Mouse (Mus musculus) CD8-positive naive resting alpha-beta T cell, adult 2 months (primary cell): ENCODE measurements around the gene Cxadr.

Experiments
- DNase-seq, 2 experiments: peaks; one replicate each; pipeline ENCODE4 v3.0.0; 2022; ENCODE audit warnings: low read depth in 2 of 2, low spot score in 2 of 2

The Cxadr gene

DNA sequence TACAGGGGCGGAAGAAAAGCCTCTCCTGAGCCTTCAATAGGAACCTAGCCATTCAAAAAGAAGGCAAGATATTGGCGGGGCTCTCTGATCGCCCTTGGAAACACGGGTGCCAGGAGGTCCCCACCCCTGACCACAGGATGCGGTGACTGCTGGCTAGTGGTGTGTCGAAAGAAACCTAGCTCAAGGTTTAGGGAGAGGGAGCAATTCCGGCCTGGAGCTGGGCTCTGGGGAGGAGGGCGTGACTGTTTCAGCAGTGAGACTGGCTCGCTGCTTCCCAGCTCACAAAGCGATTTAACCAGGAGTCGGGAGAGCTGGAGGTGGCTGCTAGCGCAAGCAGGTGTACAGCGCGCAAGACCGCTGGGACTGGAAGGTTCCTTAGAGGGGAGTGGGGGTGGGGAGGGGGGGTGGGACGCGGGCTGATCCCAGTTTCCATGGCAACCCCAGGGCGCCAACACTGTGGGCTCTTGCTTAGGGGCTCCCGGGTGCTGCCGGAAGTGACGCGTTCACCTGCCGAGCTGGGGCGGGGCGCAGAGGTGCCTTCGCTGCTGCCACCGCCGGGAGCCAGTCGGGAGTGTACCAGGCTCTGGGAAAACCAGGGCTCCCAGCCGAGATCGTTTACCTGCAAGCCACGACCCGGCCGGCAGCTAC, at the start of gene Cxadr:
Gene Cxadr (plus strand): TSS at position 307 of the 648 bp plus-strand sequence.
- peak; percentile 14 to 46 for DNase-seq

DNA sequence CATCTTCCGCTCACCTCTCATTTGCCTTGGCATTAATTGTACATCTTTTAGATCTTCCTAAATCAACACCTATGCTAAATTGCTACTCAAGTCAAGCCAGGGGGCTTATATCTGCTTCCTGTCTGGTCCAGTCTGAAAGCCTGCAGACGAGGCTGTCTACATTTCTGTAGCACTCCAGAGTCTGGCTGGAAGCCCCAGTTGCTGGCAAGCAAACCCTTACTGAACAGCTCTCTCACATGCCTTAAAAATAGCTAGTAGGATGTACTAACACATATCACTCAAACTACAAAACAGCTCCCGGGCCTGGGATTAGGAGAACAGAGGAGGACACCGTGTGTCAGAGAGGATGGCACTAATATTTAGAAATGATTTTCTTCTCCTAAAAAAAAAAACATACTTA, 42.3 kb upstream of the Cxadr start:
- DNase-seq = no peak

DNA sequence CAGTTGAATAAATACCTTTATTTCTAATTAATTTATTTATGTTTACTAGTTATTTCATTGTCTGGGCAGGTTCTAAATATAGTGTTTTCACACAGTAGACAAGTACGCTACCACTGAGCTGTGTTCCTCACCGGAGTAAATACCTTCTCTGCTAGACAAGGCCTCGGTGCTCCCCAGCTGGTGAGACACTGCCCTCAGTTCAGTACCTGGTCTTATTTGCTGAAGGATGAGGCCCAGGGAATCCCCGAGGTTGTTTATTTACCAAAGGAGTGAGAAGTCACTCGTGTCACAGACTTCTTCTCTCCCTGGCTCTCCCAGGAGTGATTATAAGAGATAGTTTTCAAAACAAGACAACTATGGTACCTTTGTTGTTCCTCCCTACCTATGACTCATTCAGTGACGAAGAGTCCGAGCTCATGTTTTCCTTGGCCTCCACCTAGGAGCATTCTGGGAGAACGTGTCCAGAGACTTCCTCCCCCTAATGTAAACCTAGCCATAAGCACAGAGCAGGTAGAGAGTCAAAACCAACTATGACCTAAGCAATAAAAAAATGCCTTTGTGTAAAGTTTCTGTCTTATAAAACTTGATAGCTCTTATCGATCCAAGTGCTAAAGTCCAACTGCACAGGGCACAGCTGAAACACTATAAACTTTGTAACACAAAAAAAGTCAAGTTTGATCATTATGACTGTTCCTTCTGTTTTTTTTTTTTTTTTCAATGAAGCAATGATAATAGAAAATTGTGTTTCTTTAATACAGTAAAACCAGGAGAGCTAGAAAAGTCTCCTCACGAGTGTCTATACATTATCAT, 41.0 kb upstream of the Cxadr start:
- no peak for DNase-seq

DNA sequence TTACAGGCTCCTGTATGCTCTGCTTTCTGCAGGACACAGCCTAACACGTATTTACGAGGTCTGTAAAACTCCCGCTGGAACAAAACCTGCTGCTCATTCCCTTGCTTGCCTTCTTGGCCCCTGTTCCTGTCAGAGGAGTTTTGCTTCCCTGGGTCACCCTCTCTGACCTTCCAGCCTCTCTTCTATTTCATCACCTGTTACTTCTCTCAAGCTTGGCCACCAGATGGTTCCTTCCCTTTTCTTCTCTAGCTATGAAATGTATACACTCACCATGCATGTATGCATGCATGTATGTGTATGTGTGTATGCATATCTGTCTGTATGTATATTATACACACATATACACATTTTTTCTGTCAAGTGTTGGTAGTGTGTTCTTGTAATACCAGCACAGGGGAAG, 39.8 kb upstream of the Cxadr start:
- DNase-seq = no peak

DNA sequence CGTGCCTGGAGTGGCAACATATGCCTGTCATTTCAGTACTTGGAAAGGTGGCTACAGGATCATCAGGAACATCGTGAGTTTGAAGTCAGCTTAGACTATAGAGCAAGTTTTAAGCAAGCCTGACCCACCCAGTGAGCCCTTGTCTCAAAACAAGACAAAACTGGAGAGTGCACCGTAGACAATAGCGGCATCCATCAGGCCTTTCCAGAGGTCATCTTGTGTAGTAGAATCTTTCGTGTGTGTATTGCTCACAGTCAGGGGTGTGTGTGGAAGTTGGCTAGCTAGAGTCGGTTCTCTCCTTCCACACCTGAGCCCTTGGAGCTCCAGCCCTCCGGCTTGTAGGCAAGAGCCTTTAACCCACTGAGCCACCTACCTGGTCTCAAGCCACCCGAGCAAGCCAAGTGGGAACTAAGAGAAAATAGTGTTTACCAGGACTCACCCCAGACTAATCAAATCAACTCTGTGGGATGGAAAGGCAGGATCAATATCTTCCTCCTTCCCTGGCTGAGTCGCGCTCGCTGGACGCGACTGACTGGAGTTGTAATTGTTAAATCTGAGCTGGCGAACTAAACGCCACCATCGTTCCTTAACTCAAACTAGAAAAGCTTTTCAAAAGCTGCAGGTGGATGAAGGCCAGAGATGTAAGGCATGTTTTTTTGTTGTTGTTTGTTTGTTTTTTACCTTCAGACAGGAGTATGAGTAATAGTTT, 36.7 kb upstream of the Cxadr start:
- no peak for DNase-seq

DNA sequence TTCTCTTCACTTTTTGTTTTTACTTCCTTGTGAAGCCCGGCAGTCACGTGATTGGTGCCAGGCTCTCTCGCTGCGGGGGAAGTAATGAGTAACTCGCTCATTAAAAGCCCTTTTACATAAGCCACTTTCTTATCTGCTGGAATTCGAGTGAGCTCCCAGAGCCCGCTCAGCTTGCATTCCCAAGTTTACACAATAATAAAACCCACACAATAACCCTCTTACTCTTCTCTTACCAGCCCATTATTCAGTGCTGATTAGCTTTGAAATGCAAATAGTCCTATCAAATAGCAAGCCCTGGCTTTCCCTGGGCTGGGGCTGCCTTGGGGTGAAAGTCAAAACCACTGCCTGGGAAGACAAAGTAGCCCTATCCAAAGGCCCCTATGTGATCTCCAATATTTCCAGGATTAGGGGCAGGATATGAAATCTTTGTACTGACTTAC, 36.1 kb upstream of the Cxadr start:
- DNase-seq = peak in 1 of 2 experiments; percentile 23

DNA sequence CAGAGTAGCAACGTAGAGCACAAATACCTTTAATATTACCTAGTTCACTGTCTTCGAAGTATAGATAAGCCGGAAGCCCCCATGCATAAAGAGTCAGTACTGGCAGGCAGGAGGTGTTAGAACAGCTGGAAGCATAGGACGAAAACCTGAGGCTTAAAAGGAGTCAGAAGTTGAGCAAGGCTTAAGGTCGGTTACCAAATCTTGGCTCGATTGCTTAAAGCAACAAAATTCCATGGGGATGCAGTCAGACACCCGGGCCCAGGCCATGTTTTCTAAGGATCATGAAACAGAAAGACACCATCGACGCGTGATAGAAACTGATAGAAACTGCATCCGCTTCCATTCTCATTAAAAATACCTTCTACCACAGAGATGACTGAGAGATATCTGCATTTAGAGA, 35.5 kb upstream of the Cxadr start:
- DNase-seq = no peak

DNA sequence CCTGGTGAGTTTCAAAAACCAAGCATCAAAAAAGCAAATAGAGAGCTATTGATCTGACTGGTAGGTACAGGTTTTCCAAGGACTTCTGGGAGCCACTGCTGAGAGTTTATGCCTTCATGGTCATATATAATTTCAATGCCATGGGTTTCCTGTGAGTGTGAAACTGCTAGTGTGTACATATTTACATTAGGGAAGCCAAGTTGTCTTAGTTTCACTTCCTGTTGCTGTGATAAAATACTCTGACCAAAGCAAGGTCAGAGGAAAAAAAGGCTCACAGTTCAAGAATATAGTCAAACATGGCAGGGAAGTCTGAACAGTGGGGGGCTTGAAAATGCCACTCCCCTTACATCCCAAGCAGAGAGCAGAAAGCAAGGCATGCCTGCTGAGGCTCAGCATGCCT, 33.8 kb upstream of the Cxadr start:
- DNase-seq = no peak

DNA sequence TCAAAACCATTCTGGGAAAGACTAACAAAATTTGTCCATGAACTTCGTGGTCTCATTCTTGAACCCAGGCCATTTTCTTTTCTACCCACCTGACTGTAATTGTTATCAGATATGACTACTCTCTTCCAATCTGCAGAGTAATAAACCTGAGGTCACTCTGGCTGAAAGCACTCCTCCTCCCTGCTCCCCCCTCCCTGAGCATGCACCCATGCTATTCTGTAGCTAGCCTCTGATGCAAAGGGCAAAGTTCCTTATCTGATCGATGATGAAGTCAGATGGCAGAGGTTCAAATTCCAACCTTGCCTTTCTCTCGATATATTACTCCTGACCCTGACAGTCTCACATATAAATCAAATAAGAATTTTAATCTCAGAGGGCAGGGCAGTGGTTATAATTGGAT, 33.1 kb upstream of the Cxadr start:
- DNase-seq = no peak

DNA sequence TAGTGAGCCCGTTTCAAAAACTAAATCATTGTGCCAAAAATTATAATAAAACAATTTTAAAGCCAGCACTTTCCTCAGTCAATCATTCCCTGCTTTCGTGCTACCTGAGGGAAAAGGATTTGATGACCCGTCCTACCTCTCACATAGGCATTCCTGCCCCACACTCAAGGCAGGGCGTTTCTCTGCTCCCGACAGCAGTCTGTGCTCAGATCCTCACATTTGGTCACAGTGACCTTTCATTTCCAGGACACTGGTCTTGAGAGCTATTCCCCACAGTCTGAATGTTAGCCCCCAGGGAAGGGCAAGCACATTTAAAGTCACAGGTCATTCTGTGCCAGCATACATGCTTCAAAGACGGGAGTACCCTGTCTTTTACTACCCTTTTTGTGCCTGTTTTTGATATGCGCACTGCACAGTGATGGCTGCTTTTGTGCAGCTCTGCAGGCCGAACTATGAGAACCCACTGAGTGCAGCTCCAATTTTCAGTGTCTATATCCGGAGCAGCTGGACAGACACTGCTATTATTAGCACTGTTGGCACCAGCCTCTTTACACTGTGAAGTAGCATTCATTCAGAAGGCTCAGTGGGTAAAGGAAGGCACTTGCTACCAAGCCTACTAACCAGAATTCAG, 26.3 kb upstream of the Cxadr start:
- DNase-seq = no peak

DNA sequence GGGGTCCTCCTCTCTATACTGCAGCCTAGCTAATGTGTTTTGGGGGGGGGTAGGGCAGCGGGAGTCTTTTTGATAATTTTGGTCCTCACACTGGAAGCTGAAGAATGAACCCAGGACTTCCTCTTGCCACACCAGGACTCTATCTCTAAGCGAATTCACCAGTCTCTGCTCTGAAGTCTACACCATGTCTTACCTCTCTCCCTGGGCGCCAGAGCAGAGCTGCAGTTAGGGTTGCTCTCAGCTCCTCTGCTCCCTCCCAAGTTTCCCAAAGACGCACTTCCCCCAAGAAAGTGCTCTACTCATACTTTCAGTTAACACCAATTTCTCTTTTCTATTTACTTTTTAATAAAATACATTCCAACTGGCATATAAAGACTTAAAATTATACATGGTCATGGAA, 23.7 kb upstream of the Cxadr start:
- DNase-seq = no peak

DNA sequence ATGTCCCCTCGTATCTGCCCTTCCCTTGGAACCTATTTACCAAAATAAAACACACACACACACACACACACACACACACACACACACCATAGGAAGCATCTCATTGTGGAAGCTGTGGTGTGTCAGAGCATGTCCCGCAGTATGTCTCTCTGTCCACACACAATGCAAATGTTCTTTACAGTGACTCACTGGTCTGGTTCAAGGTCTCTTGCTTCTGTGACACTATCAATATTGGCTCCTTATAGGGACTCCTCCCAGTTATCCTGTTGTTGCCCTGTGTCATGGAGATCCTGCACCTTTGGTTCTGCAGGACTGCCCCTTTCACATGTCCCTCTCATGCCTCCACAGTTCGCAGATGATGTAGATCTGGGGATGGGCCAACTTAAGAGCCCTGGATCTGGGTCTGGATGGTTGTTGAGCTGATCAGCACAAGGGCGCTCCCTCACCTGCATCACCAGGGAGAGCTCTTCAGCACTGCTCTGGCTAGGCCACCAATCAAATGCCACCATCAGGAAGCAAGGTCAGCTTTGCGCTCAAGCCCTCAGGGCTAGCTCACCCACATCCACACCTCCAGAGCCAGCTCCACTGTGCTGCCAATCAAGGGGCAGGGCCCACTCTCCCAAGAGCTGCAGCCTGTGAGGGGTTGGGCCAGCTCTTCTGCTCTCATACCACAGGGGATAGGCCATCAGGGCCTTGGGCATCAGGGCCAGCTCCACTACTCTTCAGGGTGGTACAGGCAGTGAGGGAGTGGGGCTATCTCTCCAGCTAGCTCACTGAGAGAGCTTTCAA, 21.0 kb upstream of the Cxadr start:
- DNase-seq = no peak

DNA sequence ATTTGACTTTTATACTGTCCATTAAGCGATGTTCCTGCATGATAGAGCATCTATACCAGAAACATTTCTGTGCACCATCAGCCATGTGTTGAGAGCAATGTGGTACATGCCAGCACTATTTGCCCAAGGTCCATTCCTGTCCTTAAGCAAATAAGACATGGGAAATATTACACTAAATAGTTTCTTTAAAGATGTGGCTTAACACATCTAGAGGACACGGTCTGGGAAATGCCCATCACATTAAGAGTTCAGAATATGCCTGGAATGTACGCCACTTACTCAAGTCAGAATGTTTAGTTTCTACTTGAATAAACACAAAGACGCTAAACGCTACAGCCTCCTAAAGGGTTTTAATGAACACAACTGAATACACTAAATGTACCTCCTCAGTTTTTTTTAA, 18.1 kb upstream of the Cxadr start:
- DNase-seq = no peak

DNA sequence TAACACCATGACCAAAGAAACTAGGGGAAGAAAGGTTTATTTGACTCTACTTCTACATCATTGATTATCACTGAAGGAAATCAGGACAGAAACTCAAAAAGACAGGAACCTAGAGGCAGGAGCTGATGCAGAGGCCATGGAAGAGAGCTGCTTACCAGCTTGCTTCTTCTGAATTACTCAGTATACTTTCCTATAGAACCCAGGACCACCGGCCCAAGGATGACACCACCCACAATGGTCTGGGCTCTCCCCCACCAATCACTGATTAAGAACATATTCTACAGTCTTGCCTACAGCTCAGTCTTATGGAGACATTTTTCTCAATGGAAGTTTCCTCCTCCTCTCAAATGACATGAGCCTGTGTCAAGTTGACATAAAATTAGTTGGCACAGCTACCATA, 7.2 kb upstream of the Cxadr start:
- no peak for DNase-seq

DNA sequence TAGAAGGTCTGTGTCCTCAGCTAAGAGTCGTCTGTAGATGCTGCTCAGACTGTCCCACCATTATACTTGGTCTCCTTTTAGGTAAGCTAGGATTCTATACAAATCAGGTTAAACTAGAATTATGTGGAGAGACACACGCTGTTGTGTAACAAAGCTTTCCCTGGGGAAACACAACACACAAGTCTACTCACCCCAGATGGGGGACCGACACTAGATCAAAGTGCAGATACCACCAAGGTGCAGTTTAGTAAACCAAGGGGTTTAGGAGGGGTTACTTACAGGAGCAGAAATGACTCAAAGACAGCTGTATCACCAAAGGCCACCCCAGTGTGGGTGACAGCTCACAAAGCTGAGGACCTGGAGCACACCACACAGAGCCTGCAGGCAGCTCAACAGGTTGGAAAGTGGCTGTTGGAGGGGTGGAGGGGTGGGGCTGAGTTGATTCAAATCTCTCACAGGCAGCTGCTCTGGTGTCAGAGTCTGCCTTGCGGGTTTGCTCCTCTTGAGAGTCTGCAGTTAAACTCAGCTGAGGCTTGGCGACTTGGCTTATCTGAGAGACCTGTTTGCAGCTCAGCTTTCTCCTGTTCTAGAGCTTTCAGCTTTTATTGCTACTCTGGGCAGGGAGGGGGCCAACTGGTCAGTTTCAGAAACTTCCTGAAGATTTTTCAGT, 6.5 kb upstream of the Cxadr start:
- DNase-seq = no peak

DNA sequence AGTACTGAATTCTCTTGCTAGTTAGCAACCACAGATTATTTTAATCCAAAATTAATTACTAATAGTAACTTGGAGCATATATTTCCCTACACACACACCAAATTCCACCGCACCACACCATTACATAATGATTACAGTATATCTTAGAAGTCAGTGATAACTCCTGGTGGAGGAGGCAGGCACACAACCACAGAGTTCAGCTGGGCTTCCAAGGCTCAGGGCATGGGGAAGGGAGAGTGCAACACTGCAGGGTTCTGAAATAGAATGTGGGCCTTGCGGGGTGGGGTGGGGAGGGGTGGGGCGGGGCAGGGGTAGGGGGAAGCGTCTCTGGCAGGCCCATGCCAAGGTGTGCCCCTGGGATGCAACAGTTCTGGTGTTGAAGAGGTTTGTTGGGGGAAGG, 5.7 kb upstream of the Cxadr start:
- DNase-seq = no peak

DNA sequence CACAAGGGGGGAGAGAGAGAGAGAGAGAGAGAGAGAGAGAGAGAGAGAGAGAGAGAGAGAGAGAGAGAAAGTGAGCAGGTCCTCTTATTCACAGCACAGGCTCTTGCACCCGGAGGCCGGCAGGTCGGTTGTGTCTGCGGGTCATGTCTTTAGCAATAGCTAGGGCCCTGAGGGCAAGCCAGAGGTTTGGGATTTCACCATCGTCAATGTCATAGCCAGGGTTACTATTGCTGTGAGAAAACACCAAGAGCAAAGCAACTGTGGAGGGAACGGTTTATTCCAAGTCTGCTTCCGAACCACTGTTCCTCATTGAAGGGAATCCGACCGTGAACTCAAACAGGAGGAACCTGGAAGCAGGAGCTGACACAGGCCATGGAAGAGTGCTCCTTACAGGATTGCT, 5.2 kb upstream of the Cxadr start:
- no peak for DNase-seq

DNA sequence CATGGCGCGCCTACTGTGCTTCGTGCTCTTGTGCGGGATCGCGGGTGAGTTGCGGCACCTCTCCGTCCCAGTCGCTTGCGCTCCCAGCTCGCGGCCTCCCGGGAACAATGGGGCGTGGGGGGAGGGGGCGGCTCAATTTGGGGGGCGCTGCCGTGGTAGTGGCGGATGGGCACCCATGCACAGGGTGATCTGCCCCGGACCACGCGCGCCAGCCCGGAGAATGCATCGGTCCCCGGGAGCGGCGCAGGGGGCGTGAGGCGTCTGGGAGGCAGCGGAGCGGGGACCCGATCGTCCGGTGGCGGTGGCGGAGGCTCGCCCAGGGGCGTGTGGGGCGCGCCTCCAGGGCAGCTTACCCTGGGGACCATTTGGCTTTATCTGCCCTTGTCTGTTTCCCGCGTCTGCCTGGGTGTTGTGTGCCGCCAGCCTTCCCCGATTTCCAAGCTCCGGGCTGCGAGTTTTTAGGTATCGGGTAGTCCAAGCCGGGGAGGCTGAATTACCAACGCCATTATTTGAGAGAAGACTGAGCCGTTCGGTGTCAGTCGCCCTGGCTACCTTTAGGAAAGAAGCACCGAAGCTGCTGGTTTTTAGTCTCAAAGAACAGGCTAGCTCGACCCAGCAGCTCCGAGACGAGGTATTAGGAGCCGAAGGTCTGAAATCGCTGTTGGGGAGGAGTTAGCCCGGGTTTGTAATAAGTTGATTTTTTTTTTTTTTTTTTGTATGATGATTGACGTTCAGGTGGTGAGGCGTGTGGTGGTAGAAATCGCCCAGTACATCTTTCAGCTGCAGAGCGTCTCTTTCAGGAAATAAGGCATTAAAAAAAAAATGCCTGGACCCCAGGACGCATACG, 765 bp downstream of the Cxadr start:
- peak in 1 of 2 experiments; percentile 6 for DNase-seq

DNA sequence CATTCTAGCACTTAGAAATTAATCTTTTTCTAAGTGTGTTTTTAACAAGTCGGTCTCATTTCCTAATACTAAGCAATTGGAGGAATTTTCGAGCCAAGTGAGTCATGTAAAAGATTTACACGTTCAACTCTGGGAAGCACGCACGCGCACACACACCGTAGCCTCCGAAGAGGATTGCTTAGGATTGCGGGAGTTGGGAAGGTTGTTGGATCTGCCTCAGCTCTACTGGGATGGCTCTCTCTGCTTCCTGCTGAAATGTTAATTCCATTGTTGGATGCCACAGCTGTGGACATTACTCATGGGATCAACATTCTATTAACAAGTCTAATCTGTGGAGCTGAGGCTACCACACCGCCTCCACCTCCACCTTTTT, 1.4 kb downstream of the Cxadr start:
- DNase-seq = no peak
